Comparison of ENCODE assay signal across 22 mouse cellular contexts in the genomic region with DNA sequence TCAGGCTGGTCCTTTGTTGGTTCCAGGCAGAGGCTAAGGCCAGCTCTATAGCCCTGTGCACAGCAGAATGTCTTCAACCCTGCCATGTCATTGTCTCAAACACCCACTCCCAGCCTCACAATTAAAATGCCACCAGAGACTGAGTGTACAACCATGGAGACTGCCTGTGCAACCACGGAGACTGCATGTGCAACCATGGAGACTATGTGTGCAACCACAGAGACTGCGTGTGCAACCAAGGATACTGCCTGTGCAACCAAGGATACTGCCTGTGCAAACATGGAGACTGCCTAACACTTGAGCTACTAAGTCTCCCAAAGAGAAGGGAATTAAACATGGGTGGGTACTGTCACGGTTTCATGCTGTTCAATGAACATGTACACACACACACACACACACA. TPM values are rescaled to one million over a fixed set of nuclear protein-coding genes. Genes with fewer than 3 reads are reported as not detected.
DNase-seq lines count a peak whose midpoint lies in the region; ATAC-seq and TF ChIP-seq lines count a peak whose summit lies in the region.
"Had no signal": no experiment of that assay in that cellular context is flagged by ENCODE, and none has a peak within 500 bp of the region (broad histone marks: within the 10 kb centered on the region; RNA-seq: fewer than 3 reads in every experiment).

No protein-coding gene starts in this region.

- no peaks in the 10 kb centered on the region for H3K36me3 ChIP-seq in forebrain, postnatal 0 days (ENCODE audit: insufficient read depth)
- no peaks in the 10 kb centered on the region for H3K36me3 ChIP-seq in forebrain, embryonic 14.5 days (ENCODE audit: control insufficient read depth, insufficient read depth, low read length)
- no peaks in the 10 kb centered on the region for H3K36me3 ChIP-seq in hindbrain, postnatal 0 days (ENCODE audit: insufficient read depth, low read length)
- no peaks in the 10 kb centered on the region for H3K36me3 ChIP-seq in hindbrain, embryonic 16.5 days (ENCODE audit: control insufficient read depth, insufficient read depth, low read length)
- H3K36me3 ChIP-seq: G1E had no signal

- no peaks in the 10 kb centered on the region; the same call in 1 of the 2 replicates for H3K27me3 ChIP-seq in forebrain, postnatal 0 days (ENCODE audit: insufficient read depth, low read length)
- no peaks in the 10 kb centered on the region for H3K27me3 ChIP-seq in forebrain, embryonic 14.5 days (replicated peaks; ENCODE audit: control insufficient read depth, insufficient read depth, low read length)
- no peaks in the 10 kb centered on the region for H3K27me3 ChIP-seq in hindbrain, postnatal 0 days (ENCODE audit: insufficient read depth, low read length)
- H3K27me3 ChIP-seq in hindbrain, embryonic 16.5 days (replicated peaks; ENCODE audit: control insufficient read depth, insufficient read depth, low read length): peaks cover 3% of the 10 kb centered on the region; the same call in 1 of the 2 replicates
- H3K27me3 ChIP-seq: CH12.LX, Patski had no signal

- no peak overlapping the region for H3K9ac ChIP-seq in forebrain, postnatal 0 days
- no peak overlapping the region for H3K9ac ChIP-seq in forebrain, embryonic 14.5 days (ENCODE audit: low read length)
- no peak overlapping the region for H3K9ac ChIP-seq in hindbrain, postnatal 0 days (replicated peaks; ENCODE audit: low read length)
- no peak overlapping the region for H3K9ac ChIP-seq in hindbrain, embryonic 16.5 days (ENCODE audit: low read depth, low read length)

- no peaks in the 10 kb centered on the region for H3K4me1 ChIP-seq in forebrain, postnatal 0 days (ENCODE audit: insufficient read depth)
- H3K4me1 ChIP-seq in forebrain, embryonic 14.5 days (ENCODE audit: control insufficient read depth, insufficient read depth, low read length): no peaks in the 10 kb centered on the region
- no peaks in the 10 kb centered on the region for H3K4me1 ChIP-seq in hindbrain, postnatal 0 days (ENCODE audit: insufficient read depth, low read length)
- no peaks in the 10 kb centered on the region for H3K4me1 ChIP-seq in hindbrain, embryonic 16.5 days (ENCODE audit: control insufficient read depth, insufficient read depth, low read depth, low read length)

- peak; percentile 65 for ATAC-seq in forebrain, postnatal 0 days
- no peak for ATAC-seq in forebrain, embryonic 14.5 days
- ATAC-seq in hindbrain, postnatal 0 days: peak; percentile 71; the same call in 1 of the 2 replicates
- ATAC-seq in hindbrain, embryonic 16.5 days: no peak
- ATAC-seq: activated CD4-positive, CD25-positive, alpha-beta regulatory T cell, adult 4 months; CD4-positive, CD25-positive, alpha-beta regulatory T cell, adult 4 months; Patski had no signal

- DNase-seq in forebrain, postnatal 0 days: no peak
- no peak for DNase-seq in forebrain, embryonic 14.5 days (ENCODE audit: low spot score)
- no peak for DNase-seq in hindbrain, postnatal 0 days (ENCODE audit: low spot score)
- peak; percentile 16 for DNase-seq in layer of hippocampus, adult 9-11 months
- DNase-seq in layer of hippocampus, postnatal 25 days (ENCODE audit: extremely low spot score in 1 of 2, low spot score in 1 of 2): no peak
- DNase-seq: adrenal gland, adult 2 months; adrenal gland, adult 8-10 months; adrenal gland, postnatal 10 days; adrenal gland, postnatal 14 days; adrenal gland, postnatal 25 days; adrenal gland, postnatal 36 days; B cell, adult 2 months; cerebellum, adult 11 months; cerebellum, adult 11-12 months; cerebellum, adult 18-20 months had no signal

- TF ChIP-seq CTCF in forebrain, postnatal 0 days (IDR thresholded peaks at IDR 0.05; ENCODE audit: low read depth): no peak
- no peak for TF ChIP-seq CTCF in hindbrain, postnatal 0 days (IDR thresholded peaks at IDR 0.05; ENCODE audit: low read depth)

- H3K9me3 ChIP-seq in forebrain, postnatal 0 days (ENCODE audit: low read length): no peaks in the 10 kb centered on the region
- H3K9me3 ChIP-seq in forebrain, embryonic 14.5 days (replicated peaks; ENCODE audit: control insufficient read depth, low read length): no peaks in the 10 kb centered on the region
- no peaks in the 10 kb centered on the region for H3K9me3 ChIP-seq in hindbrain, postnatal 0 days (ENCODE audit: low read length)
- H3K9me3 ChIP-seq in hindbrain, embryonic 16.5 days (ENCODE audit: control insufficient read depth, low read length): no peaks in the 10 kb centered on the region

- no peak overlapping the region for H3K27ac ChIP-seq in forebrain, postnatal 0 days (ENCODE audit: low read depth, low read length)
- no peak overlapping the region for H3K27ac ChIP-seq in forebrain, embryonic 14.5 days (ENCODE audit: low read depth, low read length)
- H3K27ac ChIP-seq in hindbrain, postnatal 0 days: no peak overlapping the region
- no peak overlapping the region for H3K27ac ChIP-seq in hindbrain, embryonic 16.5 days (ENCODE audit: low read depth, low read length)

- H3K4me3 ChIP-seq in forebrain, postnatal 0 days (ENCODE audit: low read depth, low read length): no peak overlapping the region
- no peak overlapping the region for H3K4me3 ChIP-seq in forebrain, embryonic 14.5 days (ENCODE audit: low read depth, low read length)
- no peak overlapping the region for H3K4me3 ChIP-seq in hindbrain, postnatal 0 days (ENCODE audit: low read length)
- H3K4me3 ChIP-seq in hindbrain, embryonic 16.5 days (ENCODE audit: low read length): no peak overlapping the region

- no peak overlapping the region for H3K4me2 ChIP-seq in forebrain, postnatal 0 days (ENCODE audit: low read depth)
- H3K4me2 ChIP-seq in forebrain, embryonic 14.5 days (ENCODE audit: low read length): no peak overlapping the region
- no peak overlapping the region for H3K4me2 ChIP-seq in hindbrain, postnatal 0 days (ENCODE audit: low read depth, low read length)
- no peak overlapping the region for H3K4me2 ChIP-seq in hindbrain, embryonic 16.5 days (ENCODE audit: low read length)

- WGBS in forebrain, postnatal 0 days: 81% methylated on average over 3 of the region's 3 CpGs
- WGBS in forebrain, embryonic 14.5 days: 89% methylated on average over 3 of the region's 3 CpGs
- 66% methylated on average over 3 of the region's 3 CpGs for WGBS in hindbrain, postnatal 0 days
- 83% methylated on average over 3 of the region's 3 CpGs for WGBS in hindbrain, embryonic 16.5 days

RNA-seq across cellular contexts. Expression of a gene that starts 22.8 kb away (rescaled TPM):
- 3.4 and 8.2 TPM in 2 replicates for total RNA-seq in forebrain, postnatal 0 days (2014; rRNA removed)
- 0.40 and 0.77 TPM in 2 replicates for polyA plus RNA-seq in forebrain, postnatal 0 days (2015; fragmentation: Nextera tagmentation; extraction: Ambion mirVana)
- 0.39 and 0.59 TPM in 2 replicates for polyA plus RNA-seq in forebrain, embryonic 14.5 days (2014; fragmentation: Nextera tagmentation; extraction: Ambion mirVana)
- total RNA-seq in hindbrain, postnatal 0 days (2014; rRNA removed): 0.68 and 1.5 TPM in 2 replicates
- 0.24 TPM in 2 replicates for polyA plus RNA-seq in hindbrain, postnatal 0 days (2015; fragmentation: Nextera tagmentation; extraction: Ambion mirVana)
- polyA plus RNA-seq in hindbrain, embryonic 16.5 days (2015; fragmentation: Nextera tagmentation; extraction: Ambion mirVana): 0.24 and 0.36 TPM in 2 replicates
- total RNA-seq in layer of hippocampus, postnatal 25 days (2021): under 1 TPM; 0.70 to 0.89 TPM
- total RNA-seq: MEL had no signal
- polyA plus RNA-seq: CD4-positive, CD25-positive, alpha-beta regulatory T cell, adult 4 months; G1E had no signal

Comparison
In these comparisons a context has a peak if more than half of its experiments do, and no peak if none do; other contexts are left out.
1. ATAC-seq: peak in forebrain, postnatal 0 days (single experiment) and hindbrain, postnatal 0 days (single experiment); none in forebrain, embryonic 14.5 days (single experiment) and hindbrain, embryonic 16.5 days (single experiment).